Mouse (Mus musculus) right cerebral cortex, adult 2 months (tissue): ENCODE measurements at regions not wholly inside any gene's neighbourhood (a gene's known extent, or its start where the extent isn't known, plus 50 kb on each side); places are given as distances from the start of the nearest gene placed in this dataset.
A peak's percentile ranks its signal among the peaks of the same experiment; 100 is the strongest.

ENCODE experiments used
- DNase-seq, 2 experiments: peaks; one replicate each; pipeline ENCODE4 v3.0.0; 2021 to 2022; ENCODE audit warnings: low spot score in 2 of 2

DNA sequence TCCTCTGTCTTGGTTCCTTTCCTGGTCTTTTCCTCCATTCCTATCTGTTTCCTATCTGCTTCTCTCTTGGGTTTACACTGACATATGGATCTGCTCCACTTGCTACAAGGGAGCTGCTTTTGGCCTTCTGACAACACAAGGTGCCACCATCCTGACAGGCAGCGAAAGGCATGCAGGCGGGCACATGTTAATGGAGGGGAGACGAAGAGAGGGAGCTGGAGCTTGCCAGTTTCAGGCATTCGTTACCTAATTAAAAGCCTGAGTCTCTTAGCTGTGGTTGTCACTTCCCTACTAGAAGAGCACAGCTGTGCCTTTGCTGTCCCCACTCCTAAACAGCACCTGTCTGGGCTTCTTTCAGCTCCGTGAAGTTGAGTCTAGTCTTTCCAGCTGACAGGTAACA is 711.5 kb upstream of the Kirrel3 start:
- DNase-seq, result no peak

GRCm38 (mm10) chr9:33790617-33791016 is 695.1 kb upstream of the Kirrel3 start:
- peak; percentile 34 to 41 for DNase-seq

DNA sequence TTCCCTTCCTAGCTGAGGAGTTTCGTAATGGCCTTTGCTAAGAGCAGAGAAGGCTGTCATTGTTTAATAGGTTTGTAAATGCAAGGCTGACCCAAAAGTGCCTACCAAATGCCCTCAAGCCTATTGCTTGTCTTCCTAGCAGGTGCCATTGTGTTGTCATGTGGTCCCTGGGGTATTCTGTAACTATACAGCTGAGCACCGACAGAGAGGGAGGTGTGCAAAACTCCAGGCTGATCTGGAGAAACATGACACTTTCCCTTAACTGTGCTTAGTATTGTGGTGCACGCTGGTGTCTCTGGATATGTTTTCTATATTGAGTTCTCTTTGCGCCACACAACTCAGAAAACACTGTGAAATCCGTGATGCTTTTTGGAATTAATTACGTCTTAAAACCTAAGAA is 685.4 kb upstream of the Kirrel3 start:
- DNase-seq, result no peak

GRCm38 (mm10) chr9:33800763-33801162 is 684.9 kb upstream of the Kirrel3 start:
- no peak for DNase-seq

- no peak for DNase-seq
Observed at GRCm38 (mm10) chr9:33814739-33815368, 670.8 kb upstream of the Kirrel3 start.

GRCm38 (mm10) chr9:33822574-33823394 is 662.9 kb upstream of the Kirrel3 start:
- DNase-seq, result peak; percentile 18 to 21

DNA sequence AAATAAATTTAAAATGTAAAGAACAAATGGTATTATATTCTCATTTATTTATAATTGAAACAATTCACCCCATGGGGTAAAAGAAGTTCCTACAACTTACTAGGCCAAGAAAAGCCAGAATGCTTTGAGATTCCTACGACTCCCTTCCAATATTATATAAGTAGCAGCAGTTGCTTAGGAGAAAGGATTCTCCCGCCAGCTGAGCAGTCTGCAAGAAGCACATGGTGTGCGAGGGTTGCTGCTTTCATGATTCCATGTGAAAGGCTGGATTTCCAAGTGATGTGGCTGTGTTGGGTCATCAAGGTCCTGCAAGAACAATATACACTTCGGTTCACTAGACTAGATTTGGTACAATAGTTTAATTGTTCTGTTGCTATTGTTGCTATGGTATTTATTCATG is 659.6 kb upstream of the Kirrel3 start:
- no peak for DNase-seq

- no peak for DNase-seq
Observed at GRCm38 (mm10) chr9:33827409-33827808, 658.3 kb upstream of the Kirrel3 start.

- DNase-seq, result no peak
Observed at GRCm38 (mm10) chr9:33837666-33838380, 647.9 kb upstream of the Kirrel3 start.

- no peak for DNase-seq
Observed at GRCm38 (mm10) chr9:33849623-33850022, 636.1 kb upstream of the Kirrel3 start.

- no peak for DNase-seq
Observed at GRCm38 (mm10) chr9:33850024-33850423, 635.7 kb upstream of the Kirrel3 start.

DNA sequence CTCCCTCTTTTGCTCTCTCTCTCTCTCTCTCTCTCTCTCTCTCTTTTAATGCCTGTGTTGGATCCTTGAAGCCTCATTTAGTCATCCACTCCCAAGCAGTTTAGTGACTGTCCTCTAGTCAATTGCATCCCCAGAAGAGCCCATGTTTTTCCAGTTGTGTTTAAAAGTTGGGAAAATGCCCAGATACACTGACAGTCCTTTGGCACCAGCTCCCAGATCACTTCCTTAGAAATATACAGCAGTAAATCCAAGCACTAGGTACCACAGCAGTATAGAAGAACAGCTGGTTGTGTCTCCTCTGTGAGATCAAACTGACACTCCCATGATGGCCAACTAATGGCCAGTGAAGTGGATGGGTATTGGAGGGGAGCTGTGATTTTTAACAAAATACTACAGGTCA is 634.7 kb upstream of the Kirrel3 start:
- DNase-seq, result no peak

GRCm38 (mm10) chr9:33856169-33856568 is 629.5 kb upstream of the Kirrel3 start:
- peak; percentile 10 to 32 for DNase-seq

DNA sequence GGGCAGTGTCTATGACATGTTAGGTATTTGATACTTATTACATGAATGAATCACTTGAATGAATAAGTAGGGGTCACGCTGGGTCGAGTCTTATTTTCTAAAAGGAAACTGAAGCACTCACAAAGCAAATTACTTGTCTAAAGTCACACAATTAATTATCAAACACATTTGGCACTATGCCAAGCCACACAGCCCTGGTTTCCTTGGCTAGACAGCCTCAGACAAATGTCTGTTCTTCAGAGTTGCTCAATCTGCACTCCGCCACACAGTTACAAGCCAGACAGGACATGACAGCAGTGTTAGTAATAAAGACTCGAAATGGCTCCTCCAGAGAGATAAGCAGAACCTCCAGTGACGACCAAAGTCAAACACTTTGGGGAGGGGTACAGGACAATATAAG is 627.2 kb upstream of the Kirrel3 start:
- DNase-seq, result no peak

- DNase-seq, result no peak
Observed at GRCm38 (mm10) chr9:33868666-33869065, 617.0 kb upstream of the Kirrel3 start.

- no peak for DNase-seq
Observed at GRCm38 (mm10) chr9:33887279-33887678, 598.4 kb upstream of the Kirrel3 start.

DNA sequence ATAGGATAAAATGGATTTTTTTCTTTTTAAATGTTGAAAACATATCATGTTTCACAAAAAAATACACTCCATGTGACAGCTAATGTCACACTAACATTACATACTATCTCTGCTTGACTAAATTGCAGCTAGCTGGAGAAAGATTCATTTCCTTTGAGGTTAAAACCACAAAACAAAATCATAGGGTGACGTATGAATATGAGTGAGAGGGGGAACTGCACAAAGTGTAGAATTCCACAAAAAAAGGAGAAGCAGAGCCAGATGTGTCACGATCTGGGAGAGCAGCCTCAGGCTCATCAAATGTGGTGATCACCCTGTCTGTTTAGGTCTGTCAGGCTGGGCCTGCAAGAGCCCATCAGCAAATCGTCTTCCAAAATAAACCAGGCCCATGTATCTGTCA is 593.7 kb upstream of the Kirrel3 start:
- no peak for DNase-seq

GRCm38 (mm10) chr9:33901313-33902076 is 584.2 kb upstream of the Kirrel3 start:
- DNase-seq, result no peak

DNA sequence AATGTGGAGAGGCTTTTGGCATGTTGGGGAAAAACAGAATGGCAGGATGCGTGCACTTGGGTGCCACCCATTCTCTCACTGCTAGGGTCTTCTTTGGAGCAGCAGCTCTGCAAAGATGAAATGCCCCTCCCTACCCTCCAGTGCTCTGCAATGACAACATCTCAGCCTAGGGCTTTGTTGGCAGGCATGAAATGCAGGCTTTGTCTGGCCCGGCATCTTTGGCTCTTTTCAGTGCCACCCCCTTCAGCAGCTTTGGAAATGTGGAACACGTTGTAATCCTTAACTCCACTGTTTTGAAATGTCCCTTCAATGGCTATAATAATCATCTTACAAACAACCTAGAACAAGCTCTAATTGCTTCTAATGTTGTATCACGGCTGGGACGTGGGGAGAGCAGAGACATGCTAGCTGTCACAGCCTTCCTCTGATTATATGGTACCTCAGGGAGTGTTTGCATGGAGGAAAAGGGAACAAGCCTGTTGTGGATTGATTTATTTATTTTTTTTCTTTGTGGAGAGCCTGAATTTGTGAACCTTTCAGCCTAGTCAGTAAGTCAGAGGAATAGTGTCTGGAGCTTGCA is 581.6 kb upstream of the Kirrel3 start:
- no peak for DNase-seq

GRCm38 (mm10) chr9:33914919-33915318 is 570.8 kb upstream of the Kirrel3 start:
- no peak for DNase-seq

DNA sequence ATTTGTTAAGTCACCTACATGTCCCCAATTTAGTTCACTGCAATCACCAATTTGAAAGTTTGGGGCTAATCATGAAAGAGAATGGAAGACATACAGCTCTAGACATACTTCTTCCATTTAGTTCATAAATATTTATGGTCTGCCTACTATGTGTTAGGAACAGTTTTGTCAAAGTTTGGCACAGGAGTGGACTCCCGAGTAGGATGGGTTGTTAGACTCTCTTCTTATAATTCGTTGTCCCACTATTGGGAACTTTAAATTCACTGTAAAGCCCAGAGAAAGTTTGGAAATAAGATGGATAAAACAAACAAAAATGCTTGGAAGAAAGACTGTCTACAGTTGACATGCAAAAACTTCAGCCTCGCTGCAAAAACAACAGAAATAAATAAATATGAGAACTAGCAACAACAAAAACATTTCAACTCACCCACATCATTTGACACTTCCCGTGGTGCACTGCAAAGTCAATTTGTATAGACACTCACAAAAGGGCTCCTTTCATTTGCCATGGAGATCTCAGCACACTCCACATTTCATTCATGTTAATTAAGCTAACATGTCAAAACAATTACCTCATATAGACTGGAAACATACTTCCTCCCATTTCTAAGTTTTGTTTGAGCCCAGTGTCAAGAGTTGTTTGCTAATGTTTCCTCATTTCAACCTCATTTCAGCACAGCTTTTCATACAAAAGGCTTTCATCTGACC is 570.2 kb upstream of the Kirrel3 start:
- no peak for DNase-seq
